Mouse (Mus musculus) brain, embryonic 14.5 days (tissue): ENCODE results near the gene AW822073. TPM values are rescaled to one million over a fixed set of nuclear protein-coding genes. Genes with fewer than 3 reads are reported as not detected.
"Not testable (repeated sequence)": the region's sequence is repeated elsewhere in the genome, so short reads cannot be mapped to it uniquely, and the experiment has no call there.

ENCODE experiments used
- DNase-seq: peaks from one replicate; pipeline ENCODE4 v3.0.0-alpha.2; 2011; ENCODE audit warnings: low read depth
- CTCF ChIP-seq: fragments of 200-500 bp; IDR thresholded peaks from 2 replicates; pipeline ENCODE4 v1.5.1; 2012; ENCODE audit warnings: inconsistent platforms, mild to moderate bottlenecking, moderate library complexity, borderline replicate concordance; ENCODE audit not compliant: insufficient read depth, insufficient read length; ENCODE audit errors: extremely low read depth
- POLR2A ChIP-seq: fragments of 200-500 bp; IDR thresholded peaks from 2 replicates; pipeline ENCODE4 v1.6.1; 2012; ENCODE audit warnings: mild to moderate bottlenecking, inconsistent platforms, borderline replicate concordance; ENCODE audit not compliant: poor library complexity, insufficient read depth, insufficient read length, severe bottlenecking; ENCODE audit errors: extremely low read depth
- polyA plus RNA-seq: library from polyadenylated mRNA; depleted of rRNA; stranded (reverse); fragments of >200 nt; gene quantifications from 2 replicates; pipeline ENCODE4 v1.2.3, GENCODE M21; 2012; rRNA removed

AW822073 gene
- not detected in 2 replicates for polyA plus RNA-seq

GRCm38 (mm10) chr10:58224827-58225785 is at the start of gene AW822073:
Gene AW822073 (minus strand): TSS chr10:58224930.
- DNase-seq, result peak; percentile 26

- TF ChIP-seq POLR2A, result no peak
- no peak for TF ChIP-seq CTCF
- DNase-seq, result peak; percentile 11
Observed at GRCm38 (mm10) chr10:58258466-58258865, 33.7 kb upstream of the AW822073 start.

GRCm38 (mm10) chr10:58255954-58256353 is 31.2 kb upstream of the AW822073 start:
- peak; percentile 26 for DNase-seq

GRCm38 (mm10) chr10:58255213-58255892 is 30.6 kb upstream of the AW822073 start, which contains the start of gene Gcc2:
Gene Gcc2 (plus strand): TSS chr10:58255497.
- peak; percentile 98 for DNase-seq
- TF ChIP-seq CTCF (no peak), POLR2A (peak; percentile 51)

More at GRCm38 (mm10) chr10:58255954-58256353, 31.2 kb upstream of the AW822073 start:
- TF ChIP-seq POLR2A (no peak), CTCF (no peak)

- DNase-seq, result peak; percentile 18
- no peak for TF ChIP-seq POLR2A
Observed at GRCm38 (mm10) chr10:58254635-58255175, 30.0 kb upstream of the AW822073 start.

- TF ChIP-seq POLR2A (no peak), CTCF (no peak)
- DNase-seq, result no peak
Observed at GRCm38 (mm10) chr10:58249535-58249934, 24.8 kb upstream of the AW822073 start.

- DNase-seq, result peak; percentile 31
Observed at GRCm38 (mm10) chr10:58238984-58239740, 14.4 kb upstream of the AW822073 start.

GRCm38 (mm10) chr10:58236613-58237012 is 11.9 kb upstream of the AW822073 start, which contains the start of gene Gm4981:
Gene Gm4981 (minus strand): TSS chr10:58236701.
- no peak for DNase-seq
- TF ChIP-seq CTCF (no peak), POLR2A (no peak)

GRCm38 (mm10) chr10:58234985-58235384 is 10.3 kb upstream of the AW822073 start:
- not testable (repeated sequence) for DNase-seq

- DNase-seq, result not testable (repeated sequence)
Observed at GRCm38 (mm10) chr10:58233740-58234121, 9.0 kb upstream of the AW822073 start.

- DNase-seq, result not testable (repeated sequence)
Observed at GRCm38 (mm10) chr10:58233054-58233739, 8.5 kb upstream of the AW822073 start.

GRCm38 (mm10) chr10:58232641-58232969 is 7.9 kb upstream of the AW822073 start, which contains the start of gene Duxf3:
Gene Duxf3 (minus strand): TSS chr10:58232675.
- not testable (repeated sequence) for DNase-seq

GRCm38 (mm10) chr10:58231779-58232640 is 7.3 kb upstream of the AW822073 start:
- peak; percentile 52 for DNase-seq

- DNase-seq, result not testable (repeated sequence)
Observed at GRCm38 (mm10) chr10:58231088-58231487, 6.4 kb upstream of the AW822073 start.

- not testable (repeated sequence) for DNase-seq
Observed at GRCm38 (mm10) chr10:58230021-58230420, 5.3 kb upstream of the AW822073 start.

- DNase-seq, result not testable (repeated sequence)
Observed at GRCm38 (mm10) chr10:58227798-58228197, 3.1 kb upstream of the AW822073 start.
